Mouse (Mus musculus): ENCODE measurements at regions not wholly inside any gene's neighbourhood (a gene's known extent, or its start where the extent isn't known, plus 50 kb on each side); places are given as distances from the start of the nearest gene placed in this dataset.

DNA sequence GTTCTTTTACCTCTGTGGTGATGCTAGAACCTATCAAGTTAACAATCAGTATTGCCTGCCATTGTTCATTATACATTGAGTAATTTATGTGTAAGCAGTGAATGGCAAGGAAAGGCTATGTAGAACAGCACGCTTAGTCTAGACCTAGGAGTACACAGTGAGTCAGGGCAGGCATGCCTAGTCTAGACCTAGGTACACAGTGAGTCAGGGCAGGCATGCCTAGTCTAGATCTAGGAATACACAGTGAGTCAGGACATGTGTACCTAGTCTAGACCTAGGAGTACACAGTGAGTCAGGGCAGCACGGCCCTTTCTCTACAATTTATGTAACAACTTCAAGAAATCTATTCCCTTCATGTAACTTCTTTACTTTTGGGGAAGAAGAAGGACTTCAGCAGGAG lies 347.2 kb downstream of the Tmem232 start:
- TF ChIP-seq POLR2A (IDR thresholded peaks at IDR 0.05; ENCODE audit: borderline replicate concordance, low read depth, low read length) = no peak

DNA sequence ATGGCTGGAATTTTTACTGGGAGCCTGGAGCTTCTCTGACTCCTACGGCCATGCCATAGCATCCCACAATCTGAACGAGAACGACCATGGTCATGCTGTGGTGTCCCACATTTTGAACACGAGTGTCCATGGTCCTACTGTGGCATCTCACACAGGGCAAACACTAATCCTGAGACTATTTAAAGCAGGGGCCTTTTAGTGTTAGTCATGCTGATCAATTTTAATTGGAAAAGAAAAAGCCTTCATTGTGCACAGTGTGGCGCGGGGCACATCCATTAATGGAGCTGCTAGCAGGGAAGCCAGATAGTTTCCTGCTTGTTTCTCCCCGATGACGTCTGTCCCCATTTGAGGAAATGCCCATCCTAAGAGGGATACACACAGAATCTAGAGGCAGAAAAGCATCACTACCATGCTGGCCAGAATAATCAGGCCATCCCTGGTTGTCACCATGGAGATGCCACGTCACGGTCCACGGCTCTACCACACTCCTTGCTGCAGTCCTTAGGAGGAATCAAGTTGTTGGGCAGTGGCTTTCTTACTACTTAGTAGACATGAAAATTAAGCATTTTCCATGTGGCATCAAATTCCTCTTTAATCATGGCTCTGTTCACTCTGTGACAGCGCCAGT lies 348.0 kb downstream of the Tmem232 start:
- TF ChIP-seq POLR2A (IDR thresholded peaks at IDR 0.05; ENCODE audit: borderline replicate concordance, low read depth, low read length) (no peak), CTCF (IDR thresholded peaks at IDR 0.05; ENCODE audit: low read depth, low read length) (no peak)
- no peak overlapping the region for H3K27ac ChIP-seq (ENCODE audit: insufficient read depth, low read depth, low read length)
- H3K4me1 ChIP-seq (ENCODE audit: control insufficient read depth, insufficient read depth, low read length) = no peaks in the 10 kb centered on the region
- no peak overlapping the region for H3K4me3 ChIP-seq (ENCODE audit: insufficient read depth, low read length)

More for the DNA sequence above, 347.2 kb downstream of the Tmem232 start:
- H3K4me3 ChIP-seq (ENCODE audit: insufficient read depth, low read length) = no peak overlapping the region
- H3K27ac ChIP-seq (ENCODE audit: insufficient read depth, low read depth, low read length) = no peak overlapping the region
- H3K4me1 ChIP-seq (ENCODE audit: control insufficient read depth, insufficient read depth, low read length) = no peaks in the 10 kb centered on the region

DNA sequence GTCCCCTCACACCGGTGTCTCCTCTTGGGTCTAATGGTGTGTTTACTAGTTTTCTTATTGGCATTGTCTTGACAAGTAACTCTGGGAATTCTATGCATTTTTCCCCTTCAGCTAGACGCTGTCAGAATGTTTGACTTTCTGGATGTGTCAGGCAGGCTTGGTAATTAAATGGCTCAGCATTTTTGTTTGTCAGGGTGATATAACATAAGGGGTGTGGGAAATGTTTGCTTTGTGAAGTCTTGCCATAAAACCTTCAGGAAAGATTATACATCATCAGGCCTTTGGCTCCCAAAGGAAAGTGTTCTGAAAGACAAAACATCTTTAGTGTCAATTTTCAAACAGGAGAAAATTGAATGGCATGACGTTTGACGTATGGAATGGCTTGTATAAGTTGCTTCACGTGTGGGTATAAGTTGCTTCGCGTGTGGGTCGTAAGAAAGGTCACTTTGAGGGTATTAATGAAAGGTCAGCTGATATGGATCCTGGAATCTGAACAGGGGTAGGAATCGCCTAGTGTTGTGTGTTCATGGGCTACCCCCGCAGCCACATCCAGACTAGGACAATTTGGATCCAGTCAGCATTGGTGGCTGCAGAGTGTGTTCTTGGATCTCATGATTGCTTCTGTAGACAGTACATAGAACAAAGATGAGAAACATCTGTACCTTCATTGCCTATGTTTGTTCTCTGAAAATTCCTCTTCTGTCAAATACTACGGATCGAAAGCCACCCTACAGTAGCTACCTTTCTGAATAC lies 349.6 kb downstream of the Tmem232 start:
- Histone ChIP-seq H3K4me1 (ENCODE audit: control insufficient read depth, insufficient read depth, low read length) (no peaks in the 10 kb centered on the region), H3K27ac (ENCODE audit: insufficient read depth, low read depth, low read length) (no peak overlapping the region), H3K4me3 (ENCODE audit: insufficient read depth, low read length) (no peak overlapping the region)
- TF ChIP-seq POLR2A (IDR thresholded peaks at IDR 0.05; ENCODE audit: borderline replicate concordance, low read depth, low read length) (no peak), CTCF (IDR thresholded peaks at IDR 0.05; ENCODE audit: low read depth, low read length) (no peak)

DNA sequence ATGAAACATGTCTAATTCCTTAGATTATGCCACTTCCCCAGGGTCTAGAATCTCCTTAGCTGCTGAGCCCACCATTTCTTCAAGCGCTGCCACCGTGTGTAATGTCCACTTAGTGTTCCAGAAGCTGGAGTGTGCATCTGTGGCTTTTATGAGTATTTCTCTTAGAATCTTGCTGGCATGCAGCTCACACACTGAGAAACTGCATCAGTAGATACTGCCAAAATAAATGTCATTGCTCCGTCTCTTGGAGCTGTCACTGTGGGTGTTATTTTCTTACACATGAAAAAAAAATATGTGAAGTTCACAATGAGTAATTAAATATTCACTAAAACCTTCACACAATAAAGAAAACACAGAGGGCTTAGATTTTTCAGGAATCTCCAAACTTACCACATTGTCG lies 345.3 kb upstream of the 4930583I09Rik start:
- no peaks in the 10 kb centered on the region for H3K4me1 ChIP-seq (ENCODE audit: control insufficient read depth, insufficient read depth, low read length)
- H3K4me3 ChIP-seq (ENCODE audit: insufficient read depth, low read length) = no peak overlapping the region
- TF ChIP-seq POLR2A (IDR thresholded peaks at IDR 0.05; ENCODE audit: borderline replicate concordance, low read depth, low read length) (no peak), CTCF (IDR thresholded peaks at IDR 0.05; ENCODE audit: low read depth, low read length) (no peak)
- H3K27ac ChIP-seq (ENCODE audit: insufficient read depth, low read depth, low read length) = no peak overlapping the region

DNA sequence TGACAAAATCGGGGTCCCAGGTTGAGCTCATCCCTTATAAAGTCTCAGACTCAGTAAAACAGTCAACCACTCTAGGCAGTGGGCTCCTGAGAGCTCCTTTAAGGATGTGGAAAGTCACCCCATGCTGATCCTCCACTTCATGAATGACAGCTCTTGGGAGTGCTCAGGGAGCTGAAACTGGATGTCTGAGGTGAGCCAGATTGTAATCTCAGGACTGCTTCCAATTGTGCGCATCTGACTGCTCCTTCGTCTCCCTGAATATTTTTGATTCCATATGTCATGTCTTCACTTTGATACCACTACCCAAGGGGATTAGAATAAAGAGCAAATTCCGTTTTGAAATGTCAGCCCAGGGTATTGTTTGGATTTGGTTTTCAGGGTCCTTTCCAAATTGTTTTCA lies 339.9 kb upstream of the 4930583I09Rik start:
- TF ChIP-seq POLR2A (IDR thresholded peaks at IDR 0.05; ENCODE audit: borderline replicate concordance, low read depth, low read length) = no peak
- no peak for TF ChIP-seq CTCF (IDR thresholded peaks at IDR 0.05; ENCODE audit: low read depth, low read length)
- no peak overlapping the region for H3K27ac ChIP-seq (ENCODE audit: insufficient read depth, low read depth, low read length)
- no peaks in the 10 kb centered on the region for H3K4me1 ChIP-seq (ENCODE audit: control insufficient read depth, insufficient read depth, low read length)
- no peak overlapping the region for H3K4me3 ChIP-seq (ENCODE audit: insufficient read depth, low read length)

DNA sequence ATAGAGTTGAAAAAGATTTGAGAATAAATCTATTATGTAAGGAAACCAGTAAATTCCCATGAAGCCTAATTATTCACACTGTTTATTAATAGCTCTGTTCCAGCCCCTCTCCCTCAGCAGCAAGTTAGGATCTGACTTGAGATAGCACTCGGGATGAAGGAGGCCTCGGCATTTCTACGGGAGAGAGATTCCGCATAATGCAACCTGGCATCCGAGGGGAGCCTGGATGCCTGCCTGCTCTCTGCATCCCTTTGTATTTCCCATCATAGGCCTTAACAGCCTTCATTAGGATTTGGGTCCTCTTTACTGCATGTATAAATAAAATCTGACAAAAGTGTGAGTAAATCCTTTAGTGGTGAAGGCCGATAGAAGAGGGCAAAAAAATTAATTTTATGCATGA lies 338.2 kb upstream of the 4930583I09Rik start:
- H3K4me1 ChIP-seq (ENCODE audit: control insufficient read depth, insufficient read depth, low read length) = no peaks in the 10 kb centered on the region

DNA sequence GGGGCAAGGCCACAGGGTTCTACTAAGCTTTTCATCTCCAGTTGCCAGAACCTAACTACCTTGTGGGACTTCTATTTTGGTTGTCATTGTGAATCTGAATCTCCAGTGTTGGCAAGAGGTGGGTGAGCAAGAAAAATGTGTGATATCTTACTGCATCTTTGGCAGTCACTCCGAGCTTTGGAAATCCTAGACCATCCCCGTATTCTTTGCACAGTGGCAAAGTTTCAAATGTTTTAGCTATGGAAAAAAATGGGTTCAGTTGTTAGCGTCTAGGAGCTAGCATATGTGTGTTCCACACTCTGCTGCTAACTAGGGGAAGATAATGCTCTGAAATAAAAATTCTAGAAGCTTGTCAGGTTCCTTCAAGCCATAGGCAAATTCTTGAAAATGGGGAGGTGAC lies 337.4 kb upstream of the 4930583I09Rik start:
- no peaks in the 10 kb centered on the region for H3K4me1 ChIP-seq (ENCODE audit: control insufficient read depth, insufficient read depth, low read length)
- H3K4me3 ChIP-seq (ENCODE audit: insufficient read depth, low read length) = no peak overlapping the region
- no peak for TF ChIP-seq POLR2A (IDR thresholded peaks at IDR 0.05; ENCODE audit: borderline replicate concordance, low read depth, low read length)
- TF ChIP-seq CTCF (IDR thresholded peaks at IDR 0.05; ENCODE audit: low read depth, low read length) = no peak
- H3K27ac ChIP-seq (ENCODE audit: insufficient read depth, low read depth, low read length) = no peak overlapping the region

More for the DNA sequence above, 338.2 kb upstream of the 4930583I09Rik start:
- Histone ChIP-seq H3K4me3 (ENCODE audit: insufficient read depth, low read length) (no peak overlapping the region), H3K27ac (ENCODE audit: insufficient read depth, low read depth, low read length) (no peak overlapping the region)
- TF ChIP-seq CTCF (IDR thresholded peaks at IDR 0.05; ENCODE audit: low read depth, low read length) (no peak), POLR2A (IDR thresholded peaks at IDR 0.05; ENCODE audit: borderline replicate concordance, low read depth, low read length) (no peak)

DNA sequence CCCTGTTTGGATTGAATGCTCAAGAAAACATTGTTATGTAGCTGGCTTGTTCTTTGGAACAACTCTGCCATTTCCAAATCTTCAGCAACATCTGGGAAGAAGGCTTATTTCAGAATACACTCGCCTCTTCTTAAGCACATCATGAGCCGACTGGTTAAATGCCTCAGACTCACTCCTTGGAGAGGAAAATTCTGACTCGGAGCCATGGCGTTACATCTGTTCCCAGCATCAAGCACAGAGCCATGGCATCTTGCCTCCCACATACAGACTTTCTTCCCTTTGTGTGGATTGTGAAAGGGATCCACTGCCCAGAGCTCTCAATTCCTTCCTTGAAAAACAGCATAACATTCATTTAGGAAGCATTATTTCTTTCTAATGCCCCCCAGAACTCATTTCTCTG lies 334.8 kb upstream of the 4930583I09Rik start:
- TF ChIP-seq POLR2A (IDR thresholded peaks at IDR 0.05; ENCODE audit: borderline replicate concordance, low read depth, low read length) (no peak), CTCF (IDR thresholded peaks at IDR 0.05; ENCODE audit: low read depth, low read length) (no peak)
- Histone ChIP-seq H3K4me1 (ENCODE audit: control insufficient read depth, insufficient read depth, low read length) (no peaks in the 10 kb centered on the region), H3K4me3 (ENCODE audit: insufficient read depth, low read length) (no peak overlapping the region), H3K27ac (ENCODE audit: insufficient read depth, low read depth, low read length) (no peak overlapping the region)

DNA sequence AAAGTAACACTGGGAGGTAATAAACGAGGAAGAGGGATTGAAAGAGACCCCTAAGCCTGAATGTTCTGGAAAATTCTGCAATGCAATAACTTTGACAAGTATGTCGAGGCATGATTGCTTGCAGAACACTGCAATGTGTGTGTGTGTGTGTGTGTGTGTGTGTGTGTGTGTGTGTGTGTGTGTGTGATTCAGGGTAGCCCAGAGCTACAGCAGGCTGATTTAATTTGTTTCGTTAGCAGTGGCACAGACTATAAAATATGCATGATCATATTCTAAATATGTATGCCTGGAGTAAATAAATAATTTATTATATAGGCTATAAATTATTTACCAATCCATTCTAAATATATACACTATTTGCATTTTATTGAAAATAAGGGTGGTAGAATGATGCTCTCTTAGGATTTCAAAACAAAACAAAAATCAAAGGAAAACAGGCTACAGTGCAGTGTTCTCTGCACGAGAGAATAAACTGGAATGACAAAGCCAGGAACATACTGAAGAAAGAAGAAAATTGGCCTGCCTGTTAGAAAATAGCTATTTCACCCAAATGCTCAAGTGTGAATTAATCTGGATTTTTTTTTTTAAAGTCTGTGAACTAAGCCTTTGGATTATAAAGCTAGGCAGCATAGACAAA lies 334.2 kb upstream of the 4930583I09Rik start:
- no peak overlapping the region for H3K27ac ChIP-seq (ENCODE audit: insufficient read depth, low read depth, low read length)
- TF ChIP-seq CTCF (IDR thresholded peaks at IDR 0.05; ENCODE audit: low read depth, low read length) (no peak), POLR2A (IDR thresholded peaks at IDR 0.05; ENCODE audit: borderline replicate concordance, low read depth, low read length) (no peak)
- H3K4me1 ChIP-seq (ENCODE audit: control insufficient read depth, insufficient read depth, low read length) = no peaks in the 10 kb centered on the region
- no peak overlapping the region for H3K4me3 ChIP-seq (ENCODE audit: insufficient read depth, low read length)

DNA sequence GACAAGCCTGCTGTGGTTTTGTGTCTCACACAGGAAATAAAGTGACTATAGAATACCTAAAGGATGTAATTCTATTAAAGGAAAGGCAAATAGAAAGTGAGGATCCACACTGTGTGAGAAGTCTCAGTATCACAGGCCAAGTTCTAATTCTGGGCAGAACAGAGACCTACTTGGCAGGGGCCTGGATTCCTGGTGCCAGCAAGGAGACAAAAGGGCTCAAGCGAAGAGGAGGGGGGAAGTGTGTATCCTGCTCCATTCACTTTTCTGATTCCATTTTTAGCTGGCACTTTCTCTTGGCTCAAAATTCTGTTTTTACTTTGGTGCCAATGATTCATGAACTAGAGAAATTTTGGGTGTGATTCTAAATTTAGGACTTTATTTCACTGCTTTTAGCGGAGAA lies 310.5 kb upstream of the 4930583I09Rik start:
- TF ChIP-seq POLR2A (IDR thresholded peaks at IDR 0.05; ENCODE audit: borderline replicate concordance, low read depth, low read length) = no peak
- no peak for TF ChIP-seq CTCF (IDR thresholded peaks at IDR 0.05; ENCODE audit: low read depth, low read length)
- H3K4me3 ChIP-seq (ENCODE audit: insufficient read depth, low read length) = no peak overlapping the region
- H3K4me1 ChIP-seq (ENCODE audit: control insufficient read depth, insufficient read depth, low read length) = no peaks in the 10 kb centered on the region
- H3K27ac ChIP-seq (ENCODE audit: insufficient read depth, low read depth, low read length) = no peak overlapping the region

Measured in bone marrow macrophage, adult 2 months (primary cell).